Mouse (Mus musculus) heart, postnatal 0 days (tissue): ENCODE measurements at regions not wholly inside any gene's neighbourhood (a gene's known extent, or its start where the extent isn't known, plus 50 kb on each side); places are given as distances from the start of the nearest gene placed in this dataset.

Experiments used
- CTCF ChIP-seq: IDR thresholded peaks from 2 replicates; pipeline ENCODE4 v1.5.1; 2016; ENCODE audit warnings: antibody characterized with exemption, control low read depth, low read depth
- EP300 ChIP-seq: IDR thresholded peaks from 2 replicates; pipeline ENCODE4 v1.6.1; 2016; ENCODE audit warnings: antibody characterized with exemption, low read depth

DNA sequence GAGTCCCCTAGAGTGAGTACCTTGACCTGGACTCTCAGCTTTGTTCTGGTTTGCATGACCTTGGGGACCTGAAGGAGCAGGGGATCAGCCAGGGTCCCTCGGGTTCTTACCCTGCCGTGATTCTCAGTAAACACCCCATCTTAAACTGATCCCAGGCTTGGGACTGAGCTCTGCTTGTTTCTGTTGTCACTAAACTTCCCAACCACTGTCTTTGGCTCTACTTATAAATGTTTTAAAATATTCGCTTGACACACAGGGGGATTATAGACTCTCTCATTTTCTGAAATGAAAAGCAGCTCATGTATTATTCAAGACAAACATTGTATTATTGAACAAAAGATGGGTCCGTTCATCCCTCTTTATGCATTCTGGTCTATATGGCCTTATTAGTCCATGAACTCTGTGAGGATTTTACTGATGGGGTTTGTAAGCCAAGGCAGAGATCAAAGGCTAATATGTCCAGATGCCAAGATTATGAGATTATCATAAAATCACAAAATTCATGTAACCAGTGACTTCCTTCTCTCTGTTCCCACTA, 248.6 kb downstream of the 1810013L24Rik start:
- TF ChIP-seq CTCF (no peak), EP300 (no peak)
